Mouse (Mus musculus) heart, postnatal 0 days (tissue): ENCODE results near the gene Emilin3. TPM values are rescaled to one million over a fixed set of nuclear protein-coding genes. Genes with fewer than 3 reads are reported as not detected.

ENCODE experiments used
- ATAC-seq: fragments of 200-750 bp; cut with Nextera tagmentation; 2 replicates; pipeline ENCODE4 v1.8.0; 2017; ENCODE audit warnings: low read depth, moderate number of reproducible peaks, moderate library complexity; ENCODE audit not compliant: insufficient read depth
- DNase-seq: peaks from one replicate; pipeline ENCODE4 v3.0.0-alpha.2; 2016; ENCODE audit warnings: low spot score
- H3K27ac ChIP-seq: fragments of 300-500 bp; sonication (generic); 2 replicates; pipeline ENCODE4 v1.5.1; 2014; ENCODE audit warnings: low read depth, mild to moderate bottlenecking
- H3K27me3 ChIP-seq: fragments of 300-500 bp; sonication (generic); 2 replicates; pipeline ENCODE4 v1.6.1; 2014; ENCODE audit warnings: low read length, mixed read lengths; ENCODE audit not compliant: control insufficient read depth, insufficient read depth
- H3K36me3 ChIP-seq: fragments of 300-500 bp; sonication (generic); replicated peaks from 2 replicates; pipeline ENCODE4 v1.6.1; 2014; ENCODE audit warnings: low read length, mixed read lengths; ENCODE audit not compliant: control insufficient read depth, insufficient read depth
- H3K4me1 ChIP-seq: fragments of 300-500 bp; sonication (generic); 2 replicates; pipeline ENCODE4 v1.6.1; 2014; ENCODE audit warnings: antibody characterized with exemption; ENCODE audit not compliant: control insufficient read depth, insufficient read depth
- H3K4me2 ChIP-seq: fragments of 300-500 bp; sonication (generic); 2 replicates; pipeline ENCODE4 v1.6.1; 2014; ENCODE audit warnings: low read depth, mild to moderate bottlenecking, low read length, moderate library complexity
- H3K4me3 ChIP-seq: fragments of 300-500 bp; sonication (generic); 2 replicates; pipeline ENCODE4 v1.5.1; 2014; ENCODE audit warnings: low read depth, low read length
- H3K9ac ChIP-seq: fragments of 300-500 bp; sonication (generic); replicated peaks from 2 replicates; pipeline ENCODE4 v1.6.1; 2014; ENCODE audit warnings: low read depth, low read length, mixed read lengths
- H3K9me3 ChIP-seq: fragments of 300-500 bp; sonication (generic); replicated peaks from 2 replicates; pipeline ENCODE4 v1.6.1; 2016; ENCODE audit warnings: low read length; ENCODE audit not compliant: control insufficient read depth
- CTCF ChIP-seq: IDR thresholded peaks from 2 replicates; pipeline ENCODE4 v1.5.1; 2016; ENCODE audit warnings: antibody characterized with exemption, control low read depth, low read depth
- EP300 ChIP-seq: IDR thresholded peaks from 2 replicates; pipeline ENCODE4 v1.6.1; 2016; ENCODE audit warnings: antibody characterized with exemption, low read depth
- WGBS: fragments of 180-500 bp; shearing (Covaris S2); extraction: QIAGEN DNeasy Blood & Tissue Kit; methylation state at CpG from one replicate; pipeline ENCODE4 v1.1.7; 2014; 5-methylcytosine and 5-hydroxymethylcytosine counted together
- polyA plus RNA-seq: library from polyadenylated mRNA; unstranded; fragments of >200 nt; fragmentation: Nextera tagmentation; extraction: Ambion mirVana; gene quantifications from 2 replicates; pipeline ENCODE4 v1.2.1, GENCODE M21; 2015
- total RNA-seq: library from RNA; depleted of rRNA; stranded (reverse); fragments of >200 nt; gene quantifications from 2 replicates; pipeline ENCODE4 v1.2.3, GENCODE M21; 2014; ENCODE audit warnings: low replicate concordance

Gene Emilin3
- total and polyA plus RNA-seq, 2 experiments from 2014 or later: 0.10 to 0.84 TPM

GRCm38 (mm10) chr2:160891045-160891444, 21.1 kb downstream of the Emilin3 start:
- Histone ChIP-seq H3K4me1 (no peaks in the 10 kb centered on the region), H3K27ac (no peak overlapping the region), H3K36me3 (no peaks in the 10 kb centered on the region), H3K4me3 (no peak overlapping the region), H3K27me3 (no peaks in the 10 kb centered on the region), H3K9me3 (no peaks in the 10 kb centered on the region), H3K4me2 (no peak overlapping the region), H3K9ac (no peak overlapping the region)
- no peak for DNase-seq
- TF ChIP-seq CTCF: no peak
- no peak for TF ChIP-seq EP300
- ATAC-seq: no peak
- 81% methylated on average over 5 of the region's 5 CpGs for WGBS

- peak overlapping the region; percentile 31; the same call in 1 of the 2 replicates for H3K9ac ChIP-seq
- peak; percentile 69 for ATAC-seq
- peak overlapping the region; percentile 83 for H3K4me2 ChIP-seq
- H3K27me3 ChIP-seq: no peaks in the 10 kb centered on the region
- WGBS: under 1% methylated on average over 26 of the region's 26 CpGs
- TF ChIP-seq EP300 (no peak), CTCF (no peak)
- H3K36me3 ChIP-seq: no peaks in the 10 kb centered on the region
- H3K4me3 ChIP-seq: peak overlapping the region; percentile 39
- no peaks in the 10 kb centered on the region for H3K4me1 ChIP-seq
- no peak overlapping the region for H3K27ac ChIP-seq
- DNase-seq: no peak
- no peaks in the 10 kb centered on the region for H3K9me3 ChIP-seq
Measured at GRCm38 (mm10) chr2:160887859-160888258, 24.3 kb downstream of the Emilin3 start.

GRCm38 (mm10) chr2:160887284-160887683, 24.8 kb downstream of the Emilin3 start:
- DNase-seq (peak; percentile 81), ATAC-seq (peak; percentile 86)
- Histone ChIP-seq H3K27me3 (no peaks in the 10 kb centered on the region), H3K4me2 (peak overlapping the region; percentile 83), H3K27ac (no peak overlapping the region), H3K4me3 (peak overlapping the region; percentile 39), H3K36me3 (no peaks in the 10 kb centered on the region), H3K9ac (peak overlapping the region; percentile 31; the same call in 1 of the 2 replicates), H3K9me3 (no peaks in the 10 kb centered on the region), H3K4me1 (no peaks in the 10 kb centered on the region)
- WGBS: 2% methylated on average over 11 of the region's 11 CpGs
- TF ChIP-seq CTCF (peak; percentile 89), EP300 (no peak)

- no peak overlapping the region for H3K4me3 ChIP-seq
- H3K36me3 ChIP-seq: no peaks in the 10 kb centered on the region
- DNase-seq: no peak
- no peaks in the 10 kb centered on the region for H3K27me3 ChIP-seq
- WGBS: 77% methylated on average over 3 of the region's 3 CpGs
- no peaks in the 10 kb centered on the region for H3K9me3 ChIP-seq
- no peaks in the 10 kb centered on the region for H3K4me1 ChIP-seq
- TF ChIP-seq CTCF (no peak), EP300 (no peak)
- ATAC-seq: no peak
- no peak overlapping the region for H3K27ac ChIP-seq
- H3K4me2 ChIP-seq: no peak overlapping the region
- H3K9ac ChIP-seq: no peak overlapping the region
Measured at GRCm38 (mm10) chr2:160886221-160886620, 25.9 kb downstream of the Emilin3 start.

GRCm38 (mm10) chr2:160884830-160885229, 27.3 kb downstream of the Emilin3 start:
- no peak for DNase-seq
- WGBS: 30% methylated on average over 2 of the region's 2 CpGs
- H3K27ac ChIP-seq: no peak overlapping the region

GRCm38 (mm10) chr2:160883912-160884311, 28.2 kb downstream of the Emilin3 start:
- DNase-seq (no peak), ATAC-seq (peak; percentile 38; the same call in 1 of the 2 replicates)
- Histone ChIP-seq H3K27me3 (no peaks in the 10 kb centered on the region), H3K4me3 (no peak overlapping the region), H3K9me3 (no peaks in the 10 kb centered on the region), H3K27ac (no peak overlapping the region), H3K4me1 (peaks cover 3% of the 10 kb centered on the region; the same call in 1 of the 2 replicates), H3K9ac (no peak overlapping the region), H3K36me3 (no peaks in the 10 kb centered on the region), H3K4me2 (no peak overlapping the region)
- WGBS: 61% methylated on average over 4 of the region's 4 CpGs
- TF ChIP-seq CTCF (no peak), EP300 (no peak)

More at GRCm38 (mm10) chr2:160884830-160885229, 27.3 kb downstream of the Emilin3 start:
- Histone ChIP-seq H3K27me3 (no peaks in the 10 kb centered on the region), H3K4me3 (no peak overlapping the region), H3K4me1 (peaks cover 3% of the 10 kb centered on the region; the same call in 1 of the 2 replicates), H3K4me2 (no peak overlapping the region), H3K9me3 (no peaks in the 10 kb centered on the region), H3K36me3 (no peaks in the 10 kb centered on the region), H3K9ac (no peak overlapping the region)
- no peak for ATAC-seq
- peak; percentile 79 for TF ChIP-seq CTCF
- TF ChIP-seq EP300: no peak
